Mouse (Mus musculus): ENCODE data around the gene Vwa1.

DNA sequence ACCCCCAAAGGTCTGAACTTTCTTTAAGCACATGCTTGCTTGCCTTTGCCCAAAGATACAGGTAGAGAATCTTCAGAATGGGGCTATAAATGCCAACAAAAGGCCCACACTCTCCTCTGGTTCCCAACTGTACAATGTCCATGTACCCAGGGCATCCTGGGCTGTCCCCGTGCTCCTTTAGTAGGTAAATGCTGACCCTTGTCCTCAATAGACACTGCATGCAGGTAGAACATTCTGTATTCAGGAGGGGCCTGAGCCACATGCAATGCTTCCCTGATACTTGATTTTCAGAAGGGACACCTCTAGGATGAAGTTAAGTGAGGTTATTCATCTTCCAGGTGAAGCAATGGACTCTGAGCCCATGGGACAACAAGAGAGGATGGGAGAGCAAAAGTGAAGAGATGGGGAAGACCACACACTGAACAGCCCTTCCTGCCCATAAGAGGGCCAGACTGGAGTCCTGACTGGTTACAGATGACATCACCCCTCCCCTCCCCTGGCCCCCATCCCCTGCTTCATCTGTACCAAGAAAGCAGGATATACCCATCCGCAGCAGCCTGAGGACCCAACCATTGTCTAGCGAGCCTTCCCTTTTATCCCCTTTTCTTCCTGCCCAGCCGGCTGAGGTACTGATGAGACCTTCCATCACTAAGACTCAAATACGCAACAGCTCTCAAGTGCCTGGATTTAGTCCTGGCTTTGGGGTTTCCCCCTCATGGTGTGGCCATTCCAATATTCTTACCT, 991 bp downstream of the Vwa1 start:
- TF ChIP-seq CTCF (IDR thresholded peaks at IDR 0.05; ENCODE audit: low read depth, low read length) (no peak), EP300 (IDR thresholded peaks at IDR 0.05; ENCODE audit: insufficient read depth, low read depth, low read length) (no peak), POLR2A (IDR thresholded peaks at IDR 0.05; ENCODE audit: insufficient read depth, low read length) (no peak)

Data from ES-Bruce4 (cell line).